Mouse (Mus musculus): ENCODE data around the gene Tex38. TPM values are rescaled to one million over a fixed set of nuclear protein-coding genes. Genes with fewer than 3 reads are reported as not detected.
A peak's percentile ranks its signal among the peaks of the same experiment; 100 is the strongest.

Gene Tex38
- polyA plus RNA-seq, 1 experiment: not detected

GRCm38 (mm10) chr4:115737551-115738041, 43.2 kb downstream of the Tex38 start, which contains the start of gene Efcab14:
Gene Efcab14, plus strand, starts transcription at chr4:115737744.
- peaks cover 1% of the 10 kb centered on the region; the same call in 1 of the 2 replicates for H3K4me1 ChIP-seq (ENCODE audit: control insufficient read depth, insufficient read depth, low read length)
- WGBS: under 1% methylated on average over 45 of the region's 45 CpGs
- no peak; the same call in 1 of the 2 replicates for TF ChIP-seq CTCF (IDR thresholded peaks at IDR 0.05; ENCODE audit: control insufficient read depth, insufficient read depth, low read length)
- TF ChIP-seq POLR2A (IDR thresholded peaks at IDR 0.05; ENCODE audit: borderline replicate concordance, control insufficient read depth, low read depth, low read length): peak; percentile 82; the same call in 1 of the 2 replicates
- peak within 1 kb of the TSS; percentile 87 for H3K4me3 ChIP-seq (replicated peaks; ENCODE audit: control insufficient read depth, low read depth, low read length)
- peak within 1 kb of the TSS; percentile 95 for H3K27ac ChIP-seq (ENCODE audit: control insufficient read depth, insufficient read depth, low read depth, low read length, poor library complexity)

- no peak for TF ChIP-seq POLR2A (IDR thresholded peaks at IDR 0.05; ENCODE audit: borderline replicate concordance, control insufficient read depth, low read depth, low read length)
- TF ChIP-seq CTCF (IDR thresholded peaks at IDR 0.05; ENCODE audit: control insufficient read depth, insufficient read depth, low read length): no peak
- Histone ChIP-seq H3K4me1 (ENCODE audit: control insufficient read depth, insufficient read depth, low read length) (peaks cover 1% of the 10 kb centered on the region), H3K27ac (ENCODE audit: control insufficient read depth, insufficient read depth, low read depth, low read length, poor library complexity) (no peak overlapping the region), H3K4me3 (replicated peaks; ENCODE audit: control insufficient read depth, low read depth, low read length) (no peak overlapping the region)
- 78% methylated on average over 4 of the region's 4 CpGs for WGBS
Measured at GRCm38 (mm10) chr4:115734867-115735266, 46.0 kb downstream of the Tex38 start.

- peaks cover 1% of the 10 kb centered on the region for H3K4me1 ChIP-seq (ENCODE audit: control insufficient read depth, insufficient read depth, low read length)
- WGBS: 39% methylated on average over 5 of the region's 5 CpGs
- TF ChIP-seq CTCF (IDR thresholded peaks at IDR 0.05; ENCODE audit: control insufficient read depth, insufficient read depth, low read length): no peak
- TF ChIP-seq POLR2A (IDR thresholded peaks at IDR 0.05; ENCODE audit: borderline replicate concordance, control insufficient read depth, low read depth, low read length): no peak
- no peak overlapping the region for H3K27ac ChIP-seq (ENCODE audit: control insufficient read depth, insufficient read depth, low read depth, low read length, poor library complexity)
- H3K4me3 ChIP-seq (replicated peaks; ENCODE audit: control insufficient read depth, low read depth, low read length): no peak overlapping the region
Measured at GRCm38 (mm10) chr4:115733746-115734145, 47.1 kb downstream of the Tex38 start.

- 11% methylated on average over 3 of the region's 3 CpGs for WGBS
- no peak for TF ChIP-seq POLR2A (IDR thresholded peaks at IDR 0.05; ENCODE audit: borderline replicate concordance, control insufficient read depth, low read depth, low read length)
- no peak for TF ChIP-seq CTCF (IDR thresholded peaks at IDR 0.05; ENCODE audit: control insufficient read depth, insufficient read depth, low read length)
- no peak overlapping the region for H3K27ac ChIP-seq (ENCODE audit: control insufficient read depth, insufficient read depth, low read depth, low read length, poor library complexity)
- H3K4me3 ChIP-seq (replicated peaks; ENCODE audit: control insufficient read depth, low read depth, low read length): no peak overlapping the region
- H3K4me1 ChIP-seq (ENCODE audit: control insufficient read depth, insufficient read depth, low read length): peaks cover 1% of the 10 kb centered on the region
Measured at GRCm38 (mm10) chr4:115732223-115732818, 48.5 kb downstream of the Tex38 start.

- H3K4me1 ChIP-seq (ENCODE audit: control insufficient read depth, insufficient read depth, low read length): peaks cover 1% of the 10 kb centered on the region
- TF ChIP-seq POLR2A (IDR thresholded peaks at IDR 0.05; ENCODE audit: borderline replicate concordance, control insufficient read depth, low read depth, low read length): no peak
- TF ChIP-seq CTCF (IDR thresholded peaks at IDR 0.05; ENCODE audit: control insufficient read depth, insufficient read depth, low read length): peak; percentile 94
- WGBS: 13% methylated on average over 7 of the region's 7 CpGs
- no peak overlapping the region for H3K4me3 ChIP-seq (replicated peaks; ENCODE audit: control insufficient read depth, low read depth, low read length)
- H3K27ac ChIP-seq (ENCODE audit: control insufficient read depth, insufficient read depth, low read depth, low read length, poor library complexity): no peak overlapping the region
Measured at GRCm38 (mm10) chr4:115731588-115732222, 49.1 kb downstream of the Tex38 start.

Other genes with a start within 250 kb of the Tex38 start
- gene Cyp4a31, start 217.4 kb downstream of the Tex38 start, polyA plus RNA-seq (2011; ENCODE audit: insufficient read depth, insufficient read length, low replicate concordance, missing spikeins): 1.5 TPM in 1 of 2 replicates, not detected in the other
- not detected in 2 replicates for gene Cyp4a32, start 180.0 kb downstream of the Tex38 start, polyA plus RNA-seq (2011; ENCODE audit: insufficient read depth, insufficient read length, low replicate concordance, missing spikeins)
- gene Cyp4b1, start 133.3 kb downstream of the Tex38 start, polyA plus RNA-seq (2011; ENCODE audit: insufficient read depth, insufficient read length, low replicate concordance, missing spikeins): 5.6 and 12.0 TPM in 2 replicates
- gene Efcab14, start 43.3 kb downstream of the Tex38 start, polyA plus RNA-seq (2011; ENCODE audit: insufficient read depth, insufficient read length, low replicate concordance, missing spikeins): 6.1 and 7.0 TPM in 2 replicates
- 6.4 and 9.2 TPM in 2 replicates for gene Atpaf1, start 3.8 kb upstream of the Tex38 start, polyA plus RNA-seq (2011; ENCODE audit: insufficient read depth, insufficient read length, low replicate concordance, missing spikeins)
- gene Mob3c, start 47.1 kb upstream of the Tex38 start, polyA plus RNA-seq (2011; ENCODE audit: insufficient read depth, insufficient read length, low replicate concordance, missing spikeins): 14.9 and 26.1 TPM in 2 replicates
- gene Mknk1, start 58.2 kb upstream of the Tex38 start, polyA plus RNA-seq (2011; ENCODE audit: insufficient read depth, insufficient read length, low replicate concordance, missing spikeins): 23.7 and 48.7 TPM in 2 replicates
- 1.2 TPM in 1 of 2 replicates, not detected in the other for gene Kncn, start 103.4 kb upstream of the Tex38 start, polyA plus RNA-seq (2011; ENCODE audit: insufficient read depth, insufficient read length, low replicate concordance, missing spikeins)
- gene 6430628N08Rik, start 109.6 kb upstream of the Tex38 start, polyA plus RNA-seq (2011; ENCODE audit: insufficient read depth, insufficient read length, low replicate concordance, missing spikeins): not detected in 2 replicates
- gene Dmbx1, start 158.9 kb upstream of the Tex38 start, polyA plus RNA-seq (2011; ENCODE audit: insufficient read depth, insufficient read length, low replicate concordance, missing spikeins): not detected in 2 replicates
- 1.3 and 5.1 TPM in 2 replicates for gene Faah, start 236.9 kb upstream of the Tex38 start, polyA plus RNA-seq (2011; ENCODE audit: insufficient read depth, insufficient read length, low replicate concordance, missing spikeins)